Mouse (Mus musculus) small intestine, adult 2 months (tissue): ENCODE data around the gene Zmym6. TPM values are rescaled to one million over a fixed set of nuclear protein-coding genes. Genes with fewer than 3 reads are reported as not detected.
A peak's percentile ranks its signal among the peaks of the same experiment; 100 is the strongest.

Experiments
- H3K27ac ChIP-seq: fragments of 200-500 bp; 2 replicates; pipeline ENCODE4 v1.5.1; 2012; ENCODE audit warnings: low read depth, low read length, control low read depth, inconsistent platforms; ENCODE audit not compliant: insufficient read depth
- H3K27me3 ChIP-seq: fragments of 200-500 bp; 2 replicates; pipeline ENCODE4 v1.6.1; 2012; ENCODE audit warnings: mild to moderate bottlenecking, moderate library complexity, low read length, inconsistent platforms; ENCODE audit not compliant: control insufficient read depth, insufficient read depth
- H3K36me3 ChIP-seq: fragments of 200-500 bp; 2 replicates; pipeline ENCODE4 v1.6.1; 2012; ENCODE audit warnings: mild to moderate bottlenecking, low read length, control low read depth, inconsistent platforms; ENCODE audit not compliant: control insufficient read depth, insufficient read depth
- H3K4me1 ChIP-seq: fragments of 200-500 bp; 2 replicates; pipeline ENCODE4 v1.6.1; 2012; ENCODE audit warnings: low read length, inconsistent platforms, mixed read lengths; ENCODE audit not compliant: control insufficient read depth, insufficient read depth, insufficient read length
- H3K4me3 ChIP-seq: fragments of 200-500 bp; 2 replicates; pipeline ENCODE4 v1.5.1; 2012; ENCODE audit warnings: low read depth, mild to moderate bottlenecking, control low read depth, inconsistent platforms, low read length, moderate library complexity
- CTCF ChIP-seq: fragments of 200-500 bp; IDR thresholded peaks from 2 replicates; pipeline ENCODE4 v1.5.1; 2012; ENCODE audit warnings: low read depth, mild to moderate bottlenecking, control low read depth, inconsistent platforms, low read length, moderate library complexity, mixed read lengths; ENCODE audit not compliant: insufficient replicate concordance, insufficient read length; ENCODE audit errors: extremely low read depth
- POLR2A ChIP-seq: fragments of 200-500 bp; IDR thresholded peaks from 2 replicates; pipeline ENCODE4 v1.6.1; 2012; ENCODE audit warnings: low read depth, mild to moderate bottlenecking, control low read depth, inconsistent platforms, low read length, moderate library complexity
- WGBS: fragments of 180-500 bp; shearing (Covaris S2); methylation state at CpG from one replicate; pipeline ENCODE4 v1.1.7; 2018; 5-methylcytosine and 5-hydroxymethylcytosine counted together
- polyA plus RNA-seq: library from polyadenylated mRNA; depleted of rRNA; stranded (reverse); fragments of >200 nt; gene quantifications from 2 replicates; pipeline ENCODE4 v1.2.3, GENCODE M21; 2012; rRNA removed

The Zmym6 gene
- polyA plus RNA-seq = 0.76 and 1.1 TPM in 2 replicates

DNA sequence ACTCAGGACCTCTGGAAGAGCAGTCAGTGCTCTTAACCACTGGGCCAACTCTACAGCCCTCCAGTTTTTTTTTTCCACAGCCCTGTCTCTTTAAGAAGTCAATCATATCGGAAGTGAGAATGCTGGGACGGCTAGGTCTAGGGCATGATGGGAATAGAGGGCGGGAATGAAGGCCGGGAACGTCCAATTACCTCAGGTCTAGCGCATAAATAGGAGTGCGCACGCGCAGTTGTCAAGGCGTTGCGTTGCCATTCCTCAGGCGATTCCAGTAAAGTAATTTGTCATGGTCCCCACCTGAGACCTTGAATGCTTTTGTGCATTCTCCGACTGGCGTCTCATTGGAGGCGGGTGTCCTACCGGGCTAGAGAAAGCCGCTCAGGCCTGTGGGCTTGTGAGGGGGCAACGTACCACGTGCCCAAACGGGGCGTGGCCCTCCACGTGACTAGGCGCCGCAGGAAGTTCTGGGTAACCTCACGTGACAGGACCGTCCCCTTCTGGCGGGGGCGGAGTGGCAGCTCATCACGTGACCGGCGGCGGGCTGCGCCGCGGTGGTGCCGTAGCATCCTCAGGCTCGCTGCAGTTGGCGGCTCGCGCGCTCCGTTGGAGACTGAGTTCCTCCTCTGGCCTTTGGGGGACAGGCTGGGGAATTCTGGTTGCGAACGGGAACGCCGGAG, at the start of gene Zmym6:
Gene Zmym6, plus strand, starts transcription at position 509 of the 674 bp plus-strand sequence.
- TF ChIP-seq POLR2A (peak; percentile 72), CTCF (no peak)

DNA sequence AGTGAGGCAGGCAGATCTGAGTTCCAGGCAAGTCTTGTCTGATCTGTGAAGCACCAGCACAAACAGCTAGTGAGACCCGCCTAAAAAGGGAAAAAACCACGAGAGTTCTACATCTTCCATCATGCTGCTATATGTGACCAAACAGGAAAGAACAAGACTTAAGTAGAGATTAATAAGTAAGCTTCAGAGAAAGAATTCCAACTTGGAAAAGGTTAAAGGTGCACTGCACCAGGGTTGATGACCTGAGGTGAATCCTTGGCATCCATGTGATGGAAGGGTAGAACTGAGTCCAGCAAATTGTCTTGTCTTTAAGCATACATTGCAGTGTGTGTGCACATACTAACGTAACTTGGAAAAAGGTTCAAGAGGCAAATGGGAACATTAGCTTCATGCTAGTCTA, 40.0 kb upstream of the Zmym6 start:
- H3K4me3 ChIP-seq = no peak overlapping the region
- no peak overlapping the region for H3K27ac ChIP-seq
- H3K4me1 ChIP-seq = no peaks in the 10 kb centered on the region
- peaks cover 65% of the 10 kb centered on the region for H3K36me3 ChIP-seq
- WGBS = 78% methylated on average over 3 of the region's 3 CpGs
- TF ChIP-seq CTCF (no peak), POLR2A (no peak)
- H3K27me3 ChIP-seq = no peaks in the 10 kb centered on the region

More for the DNA sequence above, at the start of gene Zmym6:
- under 1% methylated on average over 46 of the region's 46 CpGs for WGBS
- Histone ChIP-seq H3K36me3 (no peaks in the 10 kb centered on the region), H3K4me1 (peaks cover 5% of the 10 kb centered on the region; the same call in 1 of the 2 replicates), H3K4me3 (peak within 1 kb of the TSS; percentile 63), H3K27me3 (no peaks in the 10 kb centered on the region), H3K27ac (peak within 1 kb of the TSS; percentile 62)

DNA sequence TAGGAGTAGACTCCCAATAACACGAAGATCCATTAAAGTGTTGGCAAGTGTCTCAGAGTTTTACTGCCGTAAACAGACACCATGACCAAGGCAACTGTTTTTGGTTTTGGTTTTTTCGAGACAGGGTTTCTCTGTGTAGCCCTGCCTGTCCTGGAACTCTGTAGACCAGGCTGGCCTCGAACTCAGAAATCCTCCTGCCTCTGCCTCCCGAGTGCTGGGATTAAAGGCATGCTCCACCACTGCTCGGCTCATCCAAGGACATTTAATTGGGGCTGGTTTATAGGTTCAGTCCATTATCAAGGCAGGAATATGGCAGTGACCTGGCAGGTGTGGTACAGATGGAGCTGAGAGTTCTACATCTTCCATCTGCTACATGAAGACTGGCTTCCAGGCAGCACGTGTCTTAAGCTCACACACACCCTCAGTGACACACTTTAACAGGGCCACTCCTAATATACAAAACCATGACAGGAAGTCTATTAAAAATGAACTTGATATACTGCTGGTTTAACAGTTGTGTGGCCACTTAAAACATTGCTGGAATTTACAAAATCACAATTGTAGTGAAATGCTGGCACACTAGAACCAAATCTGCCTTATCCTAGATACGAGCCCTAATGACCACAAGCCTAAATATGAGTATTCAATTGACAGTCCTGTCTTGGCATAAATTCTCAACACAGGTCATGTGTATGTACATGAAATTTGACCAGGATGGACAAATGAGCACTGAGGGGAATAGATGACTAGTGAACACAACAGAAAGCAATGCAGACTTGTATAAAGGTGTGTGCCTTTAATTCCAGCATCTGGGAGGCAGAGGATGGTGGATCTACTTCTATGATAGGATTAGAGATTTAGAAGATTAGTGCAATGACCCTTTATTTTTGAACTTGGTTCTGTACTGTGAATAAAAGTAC, 39.0 kb upstream of the Zmym6 start:
- peaks cover 59% of the 10 kb centered on the region for H3K36me3 ChIP-seq
- 70% methylated on average over 8 of the region's 8 CpGs for WGBS

DNA sequence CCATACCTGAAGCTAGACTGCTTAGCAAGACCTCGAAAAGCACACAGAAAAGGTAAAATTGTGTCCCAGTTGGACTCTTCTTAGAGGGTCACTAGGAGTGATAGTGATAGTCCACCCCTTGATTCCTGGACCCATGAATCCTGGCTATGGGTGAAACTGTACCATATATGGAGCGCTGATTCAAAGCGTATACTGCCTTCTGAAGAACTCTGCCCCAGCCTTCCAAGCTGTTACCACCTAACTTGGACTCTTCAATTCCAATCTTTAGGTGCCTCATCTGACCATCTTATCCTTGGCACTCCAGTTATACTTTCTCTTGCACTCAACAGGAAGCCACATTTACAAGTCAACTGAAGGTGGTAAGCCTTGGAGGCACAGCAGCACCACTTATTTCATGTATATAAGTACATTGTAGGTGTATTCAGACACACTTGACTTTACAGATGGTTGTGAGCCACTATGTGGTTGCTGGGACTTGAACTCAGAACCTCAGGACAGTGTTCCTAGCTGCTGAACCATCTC, 38.3 kb upstream of the Zmym6 start:
- Histone ChIP-seq H3K27ac (no peak overlapping the region), H3K4me3 (no peak overlapping the region), H3K27me3 (no peaks in the 10 kb centered on the region), H3K4me1 (no peaks in the 10 kb centered on the region), H3K36me3 (peaks cover 52% of the 10 kb centered on the region)
- no peak for TF ChIP-seq POLR2A
- no peak for TF ChIP-seq CTCF
- WGBS = 91% methylated on average over 3 of the region's 3 CpGs

More for the DNA sequence above, 39.0 kb upstream of the Zmym6 start:
- Histone ChIP-seq H3K4me1 (no peaks in the 10 kb centered on the region), H3K27ac (no peak overlapping the region), H3K4me3 (no peak overlapping the region), H3K27me3 (no peaks in the 10 kb centered on the region)
- TF ChIP-seq CTCF (no peak), POLR2A (no peak)

DNA sequence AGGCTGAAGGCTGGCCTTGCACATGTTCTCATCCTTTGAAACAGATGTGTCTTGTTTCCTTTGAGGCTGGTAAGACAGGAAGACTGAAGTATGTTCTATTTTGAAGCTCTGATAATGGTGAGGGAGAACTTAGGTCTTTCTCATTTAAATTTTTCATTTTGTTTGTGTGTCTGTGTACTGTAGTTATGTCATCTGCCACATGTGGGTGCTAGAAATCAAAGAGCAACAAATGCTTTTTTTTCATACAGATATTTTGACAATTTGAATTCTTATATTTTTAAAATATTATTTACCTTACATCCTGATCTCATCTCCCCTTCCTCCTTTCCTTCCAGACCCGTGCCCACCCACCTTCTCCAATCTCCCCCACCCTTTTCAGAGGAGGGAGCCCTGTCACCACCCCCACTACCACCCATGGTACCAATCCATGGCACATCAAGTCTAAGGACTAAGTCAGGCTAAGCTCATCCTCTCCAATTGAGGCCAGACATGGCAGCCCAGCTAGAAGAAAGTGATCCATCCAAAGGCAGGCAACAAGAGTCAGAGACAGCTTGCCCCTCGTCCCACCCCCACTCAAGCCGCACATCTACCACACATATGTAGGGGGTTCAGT, 37.2 kb upstream of the Zmym6 start:
- Histone ChIP-seq H3K27me3 (no peaks in the 10 kb centered on the region), H3K36me3 (peaks cover 48% of the 10 kb centered on the region), H3K27ac (no peak overlapping the region), H3K4me3 (no peak overlapping the region), H3K4me1 (no peaks in the 10 kb centered on the region)
- TF ChIP-seq CTCF (no peak), POLR2A (no peak)
- WGBS = 77% methylated on average over 3 of the region's 3 CpGs

DNA sequence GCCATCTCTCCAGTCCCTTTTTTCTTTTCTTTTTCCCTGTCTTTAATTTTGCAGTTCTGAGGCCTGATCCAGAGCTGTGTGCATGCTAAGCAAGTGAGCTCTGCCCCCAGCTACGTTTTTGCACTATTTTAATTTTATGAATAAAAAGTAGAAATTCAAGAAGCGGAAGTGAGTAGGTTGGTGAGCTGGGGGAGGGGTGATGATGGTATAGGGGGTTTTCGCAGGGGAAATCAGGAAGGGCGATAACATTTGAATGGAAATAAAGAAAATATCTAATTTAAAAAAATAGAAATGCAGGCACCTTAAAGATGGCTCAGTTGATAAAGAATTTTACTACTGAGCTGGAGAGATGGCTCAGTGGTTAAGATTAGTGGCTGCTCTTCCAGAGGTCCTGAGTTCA, 33.6 kb upstream of the Zmym6 start:
- Histone ChIP-seq H3K36me3 (peaks cover 34% of the 10 kb centered on the region), H3K27ac (no peak overlapping the region), H3K27me3 (no peaks in the 10 kb centered on the region), H3K4me1 (no peaks in the 10 kb centered on the region), H3K4me3 (no peak overlapping the region)
- TF ChIP-seq POLR2A (no peak), CTCF (no peak)
- 84% methylated on average over 4 of the region's 4 CpGs for WGBS
